7 mouse cellular contexts compared by ENCODE assay signal in genomic region chr12:72084261-72085023, GRCm38 (mm10). TPM values are rescaled to one million over a fixed set of nuclear protein-coding genes. Genes with fewer than 3 reads are reported as not detected.
DNase-seq lines count a peak whose midpoint lies in the region; ATAC-seq and TF ChIP-seq lines count a peak whose summit lies in the region.

No protein-coding gene starts in this region.

- peak overlapping the region; percentile 75 for H3K4me2 ChIP-seq in heart, postnatal 0 days (ENCODE audit: low read depth, low read length)
- peak overlapping the region; percentile 77 for H3K4me2 ChIP-seq in midbrain, embryonic 13.5 days (replicated peaks)

- H3K36me3 ChIP-seq in heart, postnatal 0 days (replicated peaks; ENCODE audit: control insufficient read depth, insufficient read depth, low read length) = no peaks in the 10 kb centered on the region
- no peaks in the 10 kb centered on the region for H3K36me3 ChIP-seq in midbrain, embryonic 13.5 days

- no peak for TF ChIP-seq CTCF in bone marrow macrophage, adult 2 months (IDR thresholded peaks at IDR 0.05; ENCODE audit: low read depth, low read length)
- no peak for TF ChIP-seq CTCF in heart, postnatal 0 days (IDR thresholded peaks at IDR 0.05; ENCODE audit: low read depth)

- DNase-seq in retina, postnatal 1 day = peak; percentile 56
- no peak for DNase-seq in retina, embryonic 14.5 days (ENCODE audit: low spot score)
- DNase-seq in heart, postnatal 0 days (ENCODE audit: low spot score) = peak; percentile 23
- peak; percentile 89 to 90 for DNase-seq in kidney, postnatal 36 days
- DNase-seq in natural killer cell, adult 2 months (ENCODE audit: low spot score in 2 of 2) = no peak

- no peak for TF ChIP-seq POLR2A in bone marrow macrophage, adult 2 months (IDR thresholded peaks at IDR 0.05; ENCODE audit: borderline replicate concordance, low read depth, low read length)

- H3K4me3 ChIP-seq in bone marrow macrophage, adult 2 months (ENCODE audit: insufficient read depth, low read length) = peak overlapping the region; percentile 75
- H3K4me3 ChIP-seq in heart, postnatal 0 days (ENCODE audit: low read depth, low read length) = peak overlapping the region; percentile 71
- peak overlapping the region; percentile 66 for H3K4me3 ChIP-seq in midbrain, embryonic 13.5 days (replicated peaks)

- peak overlapping the region; percentile 60 for H3K9ac ChIP-seq in heart, postnatal 0 days (replicated peaks; ENCODE audit: low read depth, low read length)
- H3K9ac ChIP-seq in midbrain, embryonic 13.5 days (replicated peaks) = peak overlapping the region; percentile 65

- peak; percentile 0; the same call in 1 of the 2 replicates for ATAC-seq in heart, postnatal 0 days (ENCODE audit: insufficient read depth, low read depth)
- peak; percentile 26 for ATAC-seq in midbrain, embryonic 13.5 days

- H3K4me1 ChIP-seq in bone marrow macrophage, adult 2 months (ENCODE audit: control insufficient read depth, insufficient read depth, low read length) = peaks cover 16% of the 10 kb centered on the region
- H3K4me1 ChIP-seq in heart, postnatal 0 days (ENCODE audit: control insufficient read depth, insufficient read depth) = peaks cover 15% of the 10 kb centered on the region; the same call in 1 of the 2 replicates
- H3K4me1 ChIP-seq in midbrain, embryonic 13.5 days (replicated peaks) = peaks cover 46% of the 10 kb centered on the region

- peak; percentile 33; the same call in 1 of the 2 replicates for TF ChIP-seq EP300 in heart, postnatal 0 days (IDR thresholded peaks at IDR 0.05; ENCODE audit: low read depth)

- H3K9me3 ChIP-seq in heart, postnatal 0 days (replicated peaks; ENCODE audit: control insufficient read depth, low read length) = no peaks in the 10 kb centered on the region
- no peaks in the 10 kb centered on the region for H3K9me3 ChIP-seq in midbrain, embryonic 13.5 days

- no peaks in the 10 kb centered on the region for H3K27me3 ChIP-seq in heart, postnatal 0 days (ENCODE audit: control insufficient read depth, insufficient read depth, low read length)
- no peaks in the 10 kb centered on the region for H3K27me3 ChIP-seq in midbrain, embryonic 13.5 days

- H3K27ac ChIP-seq in bone marrow macrophage, adult 2 months (ENCODE audit: insufficient read depth, low read depth, low read length) = 0 out of 2 replicates have a peak overlapping the region, but pooled peaks have one; percentile 17
- H3K27ac ChIP-seq in heart, postnatal 0 days (ENCODE audit: low read depth) = peak overlapping the region; percentile 97
- peak overlapping the region; percentile 94 for H3K27ac ChIP-seq in midbrain, embryonic 13.5 days

- WGBS in heart, postnatal 0 days = 7% methylated on average over 46 of the region's 46 CpGs
- 2% methylated on average over 46 of the region's 46 CpGs for whole genome bisulfite sequencing in midbrain, embryonic 13.5 days

RNA-seq across cellular contexts. Expression of gene L3hypdh, which starts 0.8 kb away (rescaled TPM):
- 1.7 and 1.9 TPM in 2 replicates for polyA plus RNA-seq in bone marrow macrophage, adult 2 months (2012; ENCODE audit: insufficient read depth, insufficient read length, missing spikeins)
- total RNA-seq in heart, postnatal 0 days (2014; rRNA removed; ENCODE audit: low replicate concordance) = 15.7 and 19.1 TPM in 2 replicates
- polyA plus RNA-seq in heart, postnatal 0 days (2015; fragmentation: Nextera tagmentation; extraction: Ambion mirVana) = 18.0 and 19.8 TPM in 2 replicates
- polyA plus RNA-seq in midbrain, embryonic 13.5 days (2015; fragmentation: Nextera tagmentation; extraction: Ambion mirVana) = 8.5 and 10.6 TPM in 2 replicates

RNA-seq across cellular contexts. Expression of gene Jkamp, which starts 0.9 kb away (rescaled TPM):
- 29.7 and 31.8 TPM in 2 replicates for polyA plus RNA-seq in bone marrow macrophage, adult 2 months (2012; ENCODE audit: insufficient read depth, insufficient read length, missing spikeins)
- total RNA-seq in heart, postnatal 0 days (2014; rRNA removed; ENCODE audit: low replicate concordance) = 47.9 and 78.1 TPM in 2 replicates
- 74.9 and 75.6 TPM in 2 replicates for polyA plus RNA-seq in heart, postnatal 0 days (2015; fragmentation: Nextera tagmentation; extraction: Ambion mirVana)
- polyA plus RNA-seq in midbrain, embryonic 13.5 days (2015; fragmentation: Nextera tagmentation; extraction: Ambion mirVana) = 129 and 136 TPM in 2 replicates

RNA-seq across cellular contexts. Expression of gene Gpr135, which starts 13.5 kb away (rescaled TPM):
- not detected in 2 replicates for polyA plus RNA-seq in bone marrow macrophage, adult 2 months (2012; ENCODE audit: insufficient read depth, insufficient read length, missing spikeins)
- total RNA-seq in heart, postnatal 0 days (2014; rRNA removed; ENCODE audit: low replicate concordance) = 0.39 TPM in 1 of 2 replicates, not detected in the other
- 0.27 and 0.37 TPM in 2 replicates for polyA plus RNA-seq in heart, postnatal 0 days (2015; fragmentation: Nextera tagmentation; extraction: Ambion mirVana)
- 2.5 and 2.6 TPM in 2 replicates for polyA plus RNA-seq in midbrain, embryonic 13.5 days (2015; fragmentation: Nextera tagmentation; extraction: Ambion mirVana)

Comparison
In these comparisons a context has a peak if more than half of its experiments do, and no peak if none do; other contexts are left out.
1. DNase-seq: peak in retina, postnatal 1 day (single experiment), heart, postnatal 0 days (single experiment) and kidney, postnatal 36 days (2 of 2); none in retina, embryonic 14.5 days (single experiment) and natural killer cell, adult 2 months (0 of 2).
2. H3K27ac ChIP-seq: peak in every context shown above with its lines; median percentile 97 in heart, postnatal 0 days; 94 in midbrain, embryonic 13.5 days; 17 in bone marrow macrophage, adult 2 months.
3. Peak in every context shown above with its lines, with median percentiles within 50 percentile points of each other: H3K4me3 ChIP-seq.